Mouse (Mus musculus) forebrain, embryonic 12.5 days (tissue): ENCODE results near the gene Glycam1. TPM values are rescaled to one million over a fixed set of nuclear protein-coding genes. Genes with fewer than 3 reads are reported as not detected.

Experiments
- ATAC-seq: fragments of 200-750 bp; cut with Nextera tagmentation; 2 replicates; pipeline ENCODE4 v1.8.0; 2017; ENCODE audit warnings: moderate TSS enrichment; ENCODE audit not compliant: low FRiP score
- H3K27ac ChIP-seq: fragments of 300-500 bp; sonication (generic); 2 replicates; pipeline ENCODE4 v1.5.1; 2016; ENCODE audit warnings: mild to moderate bottlenecking
- H3K27me3 ChIP-seq: fragments of 300-500 bp; sonication (generic); 2 replicates; pipeline ENCODE4 v1.6.1; 2016; ENCODE audit warnings: mild to moderate bottlenecking
- H3K36me3 ChIP-seq: fragments of 300-500 bp; sonication (generic); replicated peaks from 2 replicates; pipeline ENCODE4 v1.6.1; 2016; ENCODE audit warnings: mild to moderate bottlenecking
- H3K4me1 ChIP-seq: fragments of 300-500 bp; sonication (generic); 2 replicates; pipeline ENCODE4 v1.6.1; 2016
- H3K4me2 ChIP-seq: fragments of 300-500 bp; sonication (generic); 2 replicates; pipeline ENCODE4 v1.6.1; 2016; ENCODE audit warnings: mild to moderate bottlenecking, moderate library complexity
- H3K4me3 ChIP-seq: fragments of 300-500 bp; sonication (generic); replicated peaks from 2 replicates; pipeline ENCODE4 v1.5.1; 2016; ENCODE audit warnings: mild to moderate bottlenecking
- H3K9ac ChIP-seq: fragments of 300-500 bp; sonication (generic); 2 replicates; pipeline ENCODE4 v1.6.1; 2016; ENCODE audit warnings: mild to moderate bottlenecking
- H3K9me3 ChIP-seq: fragments of 300-500 bp; sonication (generic); 2 replicates; pipeline ENCODE4 v1.6.1; 2016
- WGBS: fragments of 180-500 bp; shearing (Covaris S2); methylation state at CpG from one replicate; pipeline ENCODE4 v1.1.7; 2016; 5-methylcytosine and 5-hydroxymethylcytosine counted together
- polyA plus RNA-seq: library from polyadenylated mRNA; unstranded; fragments of >200 nt; fragmentation: Nextera tagmentation; extraction: Ambion mirVana; gene quantifications from 2 replicates; pipeline ENCODE4 v1.2.1, GENCODE M21; 2016

The Glycam1 gene
- polyA plus RNA-seq, 1 experiment from 2014 or later: not detected

DNA sequence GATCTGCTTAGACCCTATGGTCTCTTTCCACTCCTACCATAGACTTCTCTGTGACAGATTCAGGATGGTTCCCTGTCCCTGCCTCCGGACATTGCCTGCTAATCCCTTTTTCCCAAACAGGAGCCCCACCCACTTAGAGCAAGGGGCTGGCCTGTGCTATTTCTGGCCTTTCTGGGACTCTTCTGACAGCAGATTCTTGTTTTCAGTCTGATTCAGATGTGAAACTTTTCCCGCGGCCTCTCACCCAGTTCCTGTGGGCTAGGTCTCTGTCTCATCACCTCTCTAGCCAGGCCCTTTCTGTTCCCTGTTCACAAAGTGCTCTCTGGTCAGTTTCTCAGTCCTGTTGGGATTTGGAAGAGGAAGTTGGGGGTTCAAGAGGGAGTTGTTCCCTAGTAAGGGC lies 50.0 kb downstream of the Glycam1 start:
- Histone ChIP-seq H3K4me3 (peak overlapping the region; percentile 17; the same call in 1 of the 2 replicates), H3K9ac (peak overlapping the region; percentile 45), H3K27me3 (no peaks in the 10 kb centered on the region), H3K4me2 (peak overlapping the region; percentile 51), H3K36me3 (no peaks in the 10 kb centered on the region), H3K9me3 (no peaks in the 10 kb centered on the region), H3K27ac (peak overlapping the region; percentile 68), H3K4me1 (peaks cover 63% of the 10 kb centered on the region)
- ATAC-seq: no peak
- WGBS: 35% methylated on average over 3 of the region's 3 CpGs

DNA sequence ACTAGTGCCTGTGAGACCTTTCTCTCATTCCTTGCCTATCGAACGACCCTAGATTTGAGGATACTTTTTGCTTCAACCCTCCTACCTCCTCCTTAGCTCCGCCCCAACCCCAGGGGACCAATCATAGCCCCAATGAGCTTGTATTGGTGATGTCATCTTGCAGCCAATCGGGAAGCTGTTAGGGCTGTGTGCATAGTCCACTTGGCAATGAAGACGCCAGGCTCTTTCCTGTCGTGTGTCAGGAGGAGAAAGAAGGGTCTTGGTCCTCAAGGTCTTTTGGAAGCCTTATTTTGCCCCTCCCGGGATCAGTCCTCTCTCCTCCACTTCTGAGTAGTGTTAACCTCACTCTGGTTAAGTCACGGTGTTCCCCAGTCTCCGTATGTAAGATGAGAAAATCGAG lies 50.8 kb downstream of the Glycam1 start:
- ATAC-seq: peak; percentile 92
- Histone ChIP-seq H3K4me3 (peak overlapping the region; percentile 28), H3K4me1 (peaks cover 63% of the 10 kb centered on the region), H3K9me3 (no peaks in the 10 kb centered on the region), H3K36me3 (no peaks in the 10 kb centered on the region), H3K27ac (peak overlapping the region; percentile 79), H3K9ac (peak overlapping the region; percentile 45; the same call in 1 of the 2 replicates), H3K27me3 (no peaks in the 10 kb centered on the region), H3K4me2 (peak overlapping the region; percentile 51)
- 2% methylated on average over 10 of the region's 10 CpGs for WGBS

DNA sequence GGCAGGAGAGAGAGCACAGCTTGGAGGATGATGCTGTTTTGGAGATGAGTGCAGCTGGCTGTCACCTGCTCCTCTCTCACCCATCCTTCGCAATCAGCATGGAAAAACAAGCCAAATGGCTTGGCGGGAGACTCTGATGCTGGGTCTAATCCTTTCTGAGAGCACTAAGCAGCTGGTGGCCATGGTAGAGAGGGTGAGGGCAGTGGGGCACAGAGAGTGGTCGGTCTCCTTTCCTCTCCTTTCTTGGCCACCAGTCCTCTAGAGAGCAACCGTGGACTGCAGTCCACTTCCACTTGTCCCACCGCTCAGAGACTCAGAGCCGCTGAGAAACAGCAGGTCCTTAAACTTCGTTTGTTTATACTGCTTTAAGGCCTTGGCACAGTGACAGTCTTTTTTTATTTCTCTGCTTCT lies 51.3 kb downstream of the Glycam1 start:
- Histone ChIP-seq H3K9ac (peak overlapping the region; percentile 29; the same call in 1 of the 2 replicates), H3K27ac (peak overlapping the region; percentile 79), H3K4me1 (peaks cover 60% of the 10 kb centered on the region), H3K9me3 (no peaks in the 10 kb centered on the region), H3K36me3 (no peaks in the 10 kb centered on the region), H3K27me3 (no peaks in the 10 kb centered on the region), H3K4me3 (peak overlapping the region; percentile 28; the same call in 1 of the 2 replicates), H3K4me2 (peak overlapping the region; percentile 51)
- 4% methylated on average over 7 of the region's 7 CpGs for WGBS
- peak; percentile 34 for ATAC-seq

Other genes starting within 250 kb of the Glycam1 start
- gene Zfp385a, start 225.0 kb downstream of the Glycam1 start, polyA plus RNA-seq: 16.1 and 16.8 TPM in 2 replicates
- 16.8 and 17.3 TPM in 2 replicates for gene Itga5, start 198.3 kb downstream of the Glycam1 start, polyA plus RNA-seq
- gene Gtsf1, start 134.6 kb downstream of the Glycam1 start, polyA plus RNA-seq: not detected in 2 replicates
- not detected in 2 replicates for gene Gtsf2, start 116.6 kb downstream of the Glycam1 start, polyA plus RNA-seq
- 1.2 and 1.6 TPM in 2 replicates for gene Nckap1l, start 111.3 kb downstream of the Glycam1 start, polyA plus RNA-seq
- 42.7 and 45.8 TPM in 2 replicates for gene Pde1b, start 62.0 kb downstream of the Glycam1 start, polyA plus RNA-seq
- 55.9 and 57.7 TPM in 2 replicates for gene Ppp1r1a, start 27.1 kb downstream of the Glycam1 start, polyA plus RNA-seq
- gene Mucl1, start 190.4 kb upstream of the Glycam1 start, polyA plus RNA-seq: not detected in 2 replicates